Mouse (Mus musculus) lung, postnatal 36 days (tissue): Measurements from ENCODE around the gene Bin2.
A peak's percentile ranks its signal among the peaks of the same experiment; 100 is the strongest.

Experiments used
- DNase-seq: peaks from one replicate; pipeline ENCODE4 v3.0.0; 2022; ENCODE audit warnings: mixed read lengths

Gene Bin2

GRCm38 (mm10) chr15:100641226-100641810 is 28.0 kb downstream of the Bin2 start:
- no peak for DNase-seq

GRCm38 (mm10) chr15:100639972-100640750 is 29.2 kb downstream of the Bin2 start:
- DNase-seq, result no peak

- DNase-seq, result peak; percentile 80
Observed at GRCm38 (mm10) chr15:100637661-100638060, 31.7 kb downstream of the Bin2 start.

- peak; percentile 62 for DNase-seq
Observed at GRCm38 (mm10) chr15:100636700-100637501, 32.5 kb downstream of the Bin2 start, which contains the start of gene Smagp. Gene Smagp, minus strand, starts transcription at chr15:100636940.

GRCm38 (mm10) chr15:100635851-100636645 is 33.3 kb downstream of the Bin2 start:
- DNase-seq, result no peak

GRCm38 (mm10) chr15:100635239-100635638 is 34.1 kb downstream of the Bin2 start:
- no peak for DNase-seq

- DNase-seq, result no peak
Observed at GRCm38 (mm10) chr15:100633341-100633740, 36.0 kb downstream of the Bin2 start.

GRCm38 (mm10) chr15:100632323-100632722 is 37.0 kb downstream of the Bin2 start:
- DNase-seq, result no peak

- DNase-seq, result peak; percentile 48
Observed at GRCm38 (mm10) chr15:100631454-100632170, 37.7 kb downstream of the Bin2 start.

- DNase-seq, result no peak
Observed at GRCm38 (mm10) chr15:100630126-100630525, 39.2 kb downstream of the Bin2 start.

- peak; percentile 71 for DNase-seq
Observed at GRCm38 (mm10) chr15:100628797-100629196, 40.6 kb downstream of the Bin2 start.

GRCm38 (mm10) chr15:100627774-100628370 is 41.5 kb downstream of the Bin2 start:
- DNase-seq, result peak; percentile 64

- no peak for DNase-seq
Observed at GRCm38 (mm10) chr15:100627287-100627686, 42.1 kb downstream of the Bin2 start.

GRCm38 (mm10) chr15:100624435-100624834 is 44.9 kb downstream of the Bin2 start:
- no peak for DNase-seq

GRCm38 (mm10) chr15:100623754-100624153 is 45.6 kb downstream of the Bin2 start:
- DNase-seq, result no peak

GRCm38 (mm10) chr15:100622164-100622563 is 47.2 kb downstream of the Bin2 start:
- DNase-seq, result no peak

- peak; percentile 49 for DNase-seq
Observed at GRCm38 (mm10) chr15:100621671-100622070, 47.7 kb downstream of the Bin2 start.

GRCm38 (mm10) chr15:100619200-100619599 is 50.2 kb downstream of the Bin2 start:
- DNase-seq, result no peak

GRCm38 (mm10) chr15:100616221-100616620 is 53.1 kb downstream of the Bin2 start:
- DNase-seq, result no peak

GRCm38 (mm10) chr15:100615825-100616220 is 53.5 kb downstream of the Bin2 start:
- peak; percentile 94 for DNase-seq
